Mouse (Mus musculus) C2C12 (cell line): ENCODE measurements at regions not wholly inside any gene's neighbourhood (a gene's known extent, or its start where the extent isn't known, plus 50 kb on each side); places are given as distances from the start of the nearest gene placed in this dataset.

ENCODE experiments used
- H3K27me3 ChIP-seq: one replicate; pipeline ENCODE4 v1.6.1; 2011; ENCODE audit not compliant: control insufficient read depth, insufficient read depth, insufficient read length
- H3K36me3 ChIP-seq: one replicate; pipeline ENCODE4 v1.6.1; 2011; ENCODE audit not compliant: control insufficient read depth, insufficient read depth
- H3K4me3 ChIP-seq: one replicate; pipeline ENCODE4 v1.5.1; 2011; ENCODE audit warnings: mild to moderate bottlenecking, control low read depth; ENCODE audit not compliant: poor library complexity, insufficient read depth, severe bottlenecking
- H3K79me2 ChIP-seq: one replicate; pipeline ENCODE4 v1.6.1; 2011; ENCODE audit not compliant: control insufficient read depth, insufficient read depth
- H3K79me3 ChIP-seq: one replicate; pipeline ENCODE4 v1.6.1; 2011; ENCODE audit warnings: low read depth, control low read depth
- H3ac ChIP-seq: one replicate; pipeline ENCODE3; 2011; ENCODE audit warnings: low read depth; ENCODE audit not compliant: control insufficient read depth, insufficient read length
- CEBPB ChIP-seq: IDR thresholded peaks from one replicate; pipeline ENCODE4 v1.6.1; 2011; ENCODE audit warnings: low read depth, mild to moderate bottlenecking, control low read depth, moderate library complexity
- CTCF ChIP-seq: IDR thresholded peaks from one replicate; pipeline ENCODE4 v1.5.1; 2011; ENCODE audit not compliant: control insufficient read depth, insufficient read depth, insufficient read length
- FOSL1 ChIP-seq: IDR thresholded peaks from one replicate; pipeline ENCODE4 v1.8.0; 2011; ENCODE audit warnings: mild to moderate bottlenecking, low read length; ENCODE audit not compliant: poor library complexity, insufficient read depth, severe bottlenecking
- MAX ChIP-seq: IDR thresholded peaks from one replicate; pipeline ENCODE4 v1.6.1; 2011; ENCODE audit warnings: mild to moderate bottlenecking, control low read depth
- MYOD1 ChIP-seq: IDR thresholded peaks from one replicate; pipeline ENCODE4 v1.6.1; 2011; ENCODE audit warnings: low read depth; ENCODE audit not compliant: control insufficient read depth, insufficient read length
- MYOG ChIP-seq: IDR thresholded peaks from one replicate; pipeline ENCODE4 v1.6.1; 2011; ENCODE audit not compliant: control insufficient read depth, insufficient read length; ENCODE audit errors: extremely low read depth
- USF1 ChIP-seq: IDR thresholded peaks from one replicate; pipeline ENCODE4 v1.6.1; 2011; ENCODE audit warnings: low read depth, mild to moderate bottlenecking, control low read depth, moderate library complexity

- H3K27me3 ChIP-seq, result no peaks in the 10 kb centered on the region
- H3K79me3 ChIP-seq, result no peaks in the 10 kb centered on the region
- no peak overlapping the region for H3K4me3 ChIP-seq
- TF ChIP-seq MYOD1, result no peak
- no peak for TF ChIP-seq MAX
- TF ChIP-seq FOSL1, result no peak
- no peak for TF ChIP-seq USF1
- TF ChIP-seq CTCF, result no peak
- H3ac ChIP-seq, result no peak overlapping the region
- H3K36me3 ChIP-seq, result no peaks in the 10 kb centered on the region
- no peaks in the 10 kb centered on the region for H3K79me2 ChIP-seq
Measured at GRCm38 (mm10) chr15:63678921-63679320, 166.1 kb downstream of the Gsdmc2 start.

DNA sequence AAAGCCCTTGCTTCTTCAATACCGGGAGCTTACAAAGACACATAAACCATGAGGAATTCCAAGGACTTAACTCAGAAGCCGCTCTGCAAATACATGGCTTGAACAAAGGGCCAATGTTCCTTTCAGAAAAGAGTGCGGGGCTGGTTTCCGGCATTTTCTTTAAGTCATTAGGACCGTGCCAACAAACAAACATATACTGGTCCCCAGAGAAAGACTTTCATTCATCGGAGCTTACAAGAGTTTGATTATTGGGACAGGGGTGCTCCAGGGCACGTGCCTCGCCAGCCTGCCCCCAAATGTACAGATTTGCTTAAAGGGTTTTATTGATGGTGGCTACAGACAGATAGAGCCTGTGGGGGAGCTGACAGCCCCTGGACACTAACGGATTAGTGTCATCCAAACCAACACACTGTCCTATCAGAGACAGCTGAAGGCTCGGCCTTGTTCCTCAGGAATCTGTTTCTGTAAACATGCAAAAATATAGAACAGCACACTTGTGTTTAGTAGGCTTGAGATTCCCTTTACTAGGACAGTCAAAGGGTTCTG lies 169.4 kb downstream of the Gsdmc2 start:
- no peak overlapping the region for H3ac ChIP-seq
- no peaks in the 10 kb centered on the region for H3K27me3 ChIP-seq
- H3K36me3 ChIP-seq, result no peaks in the 10 kb centered on the region
- no peaks in the 10 kb centered on the region for H3K79me2 ChIP-seq
- TF ChIP-seq CTCF (no peak), MYOG (no peak), FOSL1 (no peak), CEBPB (no peak), MAX (no peak), MYOD1 (no peak), USF1 (no peak)
- H3K79me3 ChIP-seq, result no peaks in the 10 kb centered on the region
- H3K4me3 ChIP-seq, result no peak overlapping the region

DNA sequence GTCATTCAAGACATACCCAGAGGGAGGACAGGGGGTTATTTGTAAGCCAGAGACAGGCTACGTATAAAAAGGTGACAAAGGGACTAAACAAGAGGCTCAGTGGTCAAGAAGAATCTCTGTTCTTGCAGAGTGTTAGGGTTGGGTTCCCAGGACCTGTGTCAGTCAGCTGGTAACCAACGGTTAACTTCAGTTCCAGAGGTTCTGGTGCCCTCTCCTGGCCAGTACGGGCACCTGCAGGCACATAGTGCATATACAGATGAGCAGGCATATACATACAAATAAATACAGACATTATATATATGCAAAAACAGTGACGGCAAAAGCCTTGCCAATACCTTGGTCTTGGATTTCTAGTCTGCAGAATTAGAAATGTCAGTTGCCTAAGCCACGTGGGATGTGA lies 170.6 kb downstream of the Gsdmc2 start:
- no peaks in the 10 kb centered on the region for H3K79me3 ChIP-seq
- H3K79me2 ChIP-seq, result no peaks in the 10 kb centered on the region
- no peaks in the 10 kb centered on the region for H3K36me3 ChIP-seq
- no peak overlapping the region for H3K4me3 ChIP-seq
- H3ac ChIP-seq, result no peak overlapping the region
- no peaks in the 10 kb centered on the region for H3K27me3 ChIP-seq
- TF ChIP-seq CEBPB (no peak), MAX (no peak), MYOD1 (no peak), MYOG (no peak), CTCF (no peak), USF1 (no peak), FOSL1 (no peak)

GRCm38 (mm10) chr15:63671081-63671480 lies 173.9 kb downstream of the Gsdmc2 start:
- TF ChIP-seq CTCF (no peak), MYOD1 (no peak)
- no peaks in the 10 kb centered on the region for H3K36me3 ChIP-seq
- H3K79me3 ChIP-seq, result no peaks in the 10 kb centered on the region
- H3K27me3 ChIP-seq, result no peaks in the 10 kb centered on the region
- no peak overlapping the region for H3ac ChIP-seq
- H3K79me2 ChIP-seq, result no peaks in the 10 kb centered on the region
- H3K4me3 ChIP-seq, result no peak overlapping the region

- H3ac ChIP-seq, result no peak overlapping the region
- no peak overlapping the region for H3K4me3 ChIP-seq
- TF ChIP-seq FOSL1 (no peak), USF1 (no peak), CTCF (no peak)
- H3K27me3 ChIP-seq, result no peaks in the 10 kb centered on the region
- H3K79me3 ChIP-seq, result no peaks in the 10 kb centered on the region
- no peaks in the 10 kb centered on the region for H3K36me3 ChIP-seq
- no peaks in the 10 kb centered on the region for H3K79me2 ChIP-seq
Measured at GRCm38 (mm10) chr15:63670561-63670960, 174.4 kb downstream of the Gsdmc2 start.

- no peaks in the 10 kb centered on the region for H3K79me3 ChIP-seq
- H3K79me2 ChIP-seq, result no peaks in the 10 kb centered on the region
- H3K36me3 ChIP-seq, result no peaks in the 10 kb centered on the region
- TF ChIP-seq MAX, result no peak
- H3K27me3 ChIP-seq, result no peaks in the 10 kb centered on the region
- H3ac ChIP-seq, result no peak overlapping the region
- no peak overlapping the region for H3K4me3 ChIP-seq
Measured at GRCm38 (mm10) chr15:63667536-63667935, 177.4 kb downstream of the Gsdmc2 start.
